Mouse (Mus musculus): ENCODE measurements around the gene Cd63. TPM values are rescaled to one million over a fixed set of nuclear protein-coding genes. Genes with fewer than 3 reads are reported as not detected.

The Cd63 gene
- polyA plus RNA-seq, 1 experiment: 2,403 TPM

GRCm38 (mm10) chr10:128915550-128915949, 14.8 kb downstream of the Cd63 start:
- peaks cover 61% of the 10 kb centered on the region for H3K36me3 ChIP-seq (ENCODE audit: control insufficient read depth, insufficient read depth)
- TF ChIP-seq MAX (IDR thresholded peaks at IDR 0.05; ENCODE audit: low read depth) (no peak), POLR2AphosphoS2 (IDR thresholded peaks at IDR 0.05; ENCODE audit: insufficient read length, low read depth) (peak; percentile 55)
- peak overlapping the region; percentile 93 for H3K4me2 ChIP-seq (ENCODE audit: low read depth)
- peaks cover 51% of the 10 kb centered on the region for H3K79me2 ChIP-seq (ENCODE audit: control insufficient read depth, insufficient read depth)
- no peak overlapping the region for H3ac ChIP-seq (ENCODE audit: control insufficient read depth, insufficient read length)
- no peaks in the 10 kb centered on the region for H3K27me3 ChIP-seq (ENCODE audit: control insufficient read depth, insufficient read depth, insufficient read length)
- H3K4me3 ChIP-seq: no peak overlapping the region

GRCm38 (mm10) chr10:128916665-128917064, 15.9 kb downstream of the Cd63 start:
- Histone ChIP-seq H3ac (ENCODE audit: control insufficient read depth, insufficient read length) (no peak overlapping the region), H3K4me2 (ENCODE audit: low read depth) (peak overlapping the region; percentile 92), H3K4me3 (no peak overlapping the region), H3K27me3 (ENCODE audit: control insufficient read depth, insufficient read depth, insufficient read length) (no peaks in the 10 kb centered on the region), H3K79me2 (ENCODE audit: control insufficient read depth, insufficient read depth) (peaks cover 40% of the 10 kb centered on the region), H3K36me3 (ENCODE audit: control insufficient read depth, insufficient read depth) (peaks cover 53% of the 10 kb centered on the region)
- TF ChIP-seq MYOD1 (IDR thresholded peaks at IDR 0.05; ENCODE audit: control insufficient read depth in 1 of 3, insufficient read length in 2 of 3, low read depth in 2 of 3) (no peak), E2F4 (IDR thresholded peaks at IDR 0.05; ENCODE audit: insufficient read depth) (no peak), CEBPB (IDR thresholded peaks at IDR 0.05; ENCODE audit: insufficient read depth, poor library complexity, severe bottlenecking) (no peak), POLR2A (IDR thresholded peaks at IDR 0.05; ENCODE audit: insufficient read length, low read depth) (peak; percentile 47), REST (IDR thresholded peaks at IDR 0.05; ENCODE audit: insufficient read depth, insufficient read length) (no peak), USF1 (IDR thresholded peaks at IDR 0.05; ENCODE audit: low read depth) (no peak), TCF12 (IDR thresholded peaks at IDR 0.05; ENCODE audit: insufficient read depth, poor library complexity, severe bottlenecking) (no peak), MAX (IDR thresholded peaks at IDR 0.05; ENCODE audit: low read depth) (no peak), POLR2AphosphoS2 (IDR thresholded peaks at IDR 0.05; ENCODE audit: insufficient read length, low read depth) (peak; percentile 91), TCF3 (IDR thresholded peaks at IDR 0.05; ENCODE audit: insufficient read length, low read depth) (no peak), SRF (IDR thresholded peaks at IDR 0.05; ENCODE audit: control insufficient read depth, insufficient read length, low read depth) (no peak)

- Histone ChIP-seq H3K27me3 (ENCODE audit: control insufficient read depth, insufficient read depth, insufficient read length) (no peaks in the 10 kb centered on the region), H3K4me2 (ENCODE audit: low read depth) (peak overlapping the region; percentile 92), H3K79me2 (ENCODE audit: control insufficient read depth, insufficient read depth) (peaks cover 32% of the 10 kb centered on the region), H3K36me3 (ENCODE audit: control insufficient read depth, insufficient read depth) (peaks cover 47% of the 10 kb centered on the region), H3K4me3 (peak overlapping the region; percentile 5), H3ac (ENCODE audit: control insufficient read depth, insufficient read length) (no peak overlapping the region)
- TF ChIP-seq CEBPB (IDR thresholded peaks at IDR 0.05; ENCODE audit: insufficient read depth, poor library complexity, severe bottlenecking) (no peak), POLR2AphosphoS2 (IDR thresholded peaks at IDR 0.05; ENCODE audit: insufficient read length, low read depth) (peak; percentile 56), POLR2A (IDR thresholded peaks at IDR 0.05; ENCODE audit: insufficient read length, low read depth) (peak; percentile 51)
These were observed 16.6 kb downstream of the Cd63 start for GRCm38 (mm10) chr10:128917400-128917799.

GRCm38 (mm10) chr10:128918246-128918645, 17.5 kb downstream of the Cd63 start:
- Histone ChIP-seq H3K4me3 (peak overlapping the region; percentile 5), H3K4me2 (ENCODE audit: low read depth) (peak overlapping the region; percentile 92), H3K27me3 (ENCODE audit: control insufficient read depth, insufficient read depth, insufficient read length) (no peaks in the 10 kb centered on the region), H3K79me2 (ENCODE audit: control insufficient read depth, insufficient read depth) (peaks cover 24% of the 10 kb centered on the region), H3K36me3 (ENCODE audit: control insufficient read depth, insufficient read depth) (peaks cover 42% of the 10 kb centered on the region), H3ac (ENCODE audit: control insufficient read depth, insufficient read length) (peak overlapping the region; percentile 0)
- TF ChIP-seq TCF3 (IDR thresholded peaks at IDR 0.05; ENCODE audit: insufficient read length, low read depth) (no peak), TCF12 (IDR thresholded peaks at IDR 0.05; ENCODE audit: insufficient read depth, poor library complexity, severe bottlenecking) (no peak), E2F4 (IDR thresholded peaks at IDR 0.05; ENCODE audit: insufficient read depth) (no peak), SRF (IDR thresholded peaks at IDR 0.05; ENCODE audit: control insufficient read depth, insufficient read length, low read depth) (no peak), CEBPB (IDR thresholded peaks at IDR 0.05; ENCODE audit: insufficient read depth, poor library complexity, severe bottlenecking) (no peak), POLR2A (IDR thresholded peaks at IDR 0.05; ENCODE audit: insufficient read length, low read depth) (peak; percentile 82), MYOG (IDR thresholded peaks at IDR 0.05; ENCODE audit: control insufficient read depth in 1 of 3, insufficient read depth in 1 of 3, insufficient read length in 2 of 3, low read depth in 2 of 3) (peak in 2 of 3 experiments; percentile 19 to 20), MAX (IDR thresholded peaks at IDR 0.05; ENCODE audit: low read depth) (no peak), MYOD1 (IDR thresholded peaks at IDR 0.05; ENCODE audit: control insufficient read depth in 1 of 3, insufficient read length in 2 of 3, low read depth in 2 of 3) (peak in 2 of 3 experiments; percentile 67 to 80), REST (IDR thresholded peaks at IDR 0.05; ENCODE audit: insufficient read depth, insufficient read length) (no peak), USF1 (IDR thresholded peaks at IDR 0.05; ENCODE audit: low read depth) (peak; percentile 34), POLR2AphosphoS2 (IDR thresholded peaks at IDR 0.05; ENCODE audit: insufficient read length, low read depth) (peak; percentile 94)

- H3K36me3 ChIP-seq (ENCODE audit: control insufficient read depth, insufficient read depth): peaks cover 32% of the 10 kb centered on the region
- H3K4me3 ChIP-seq: peak overlapping the region; percentile 5
- H3K79me2 ChIP-seq (ENCODE audit: control insufficient read depth, insufficient read depth): peaks cover 20% of the 10 kb centered on the region
- peak overlapping the region; percentile 92 for H3K4me2 ChIP-seq (ENCODE audit: low read depth)
- H3K27me3 ChIP-seq (ENCODE audit: control insufficient read depth, insufficient read depth, insufficient read length): no peaks in the 10 kb centered on the region
- TF ChIP-seq SRF (IDR thresholded peaks at IDR 0.05; ENCODE audit: control insufficient read depth, insufficient read length, low read depth) (peak; percentile 53), MYOG (IDR thresholded peaks at IDR 0.05; ENCODE audit: control insufficient read depth in 1 of 3, insufficient read depth in 1 of 3, insufficient read length in 2 of 3, low read depth in 2 of 3) (no peak), CEBPB (IDR thresholded peaks at IDR 0.05; ENCODE audit: insufficient read depth, poor library complexity, severe bottlenecking) (no peak), REST (IDR thresholded peaks at IDR 0.05; ENCODE audit: insufficient read depth, insufficient read length) (no peak), MAX (IDR thresholded peaks at IDR 0.05; ENCODE audit: low read depth) (no peak), POLR2A (IDR thresholded peaks at IDR 0.05; ENCODE audit: insufficient read length, low read depth) (peak; percentile 50), E2F4 (IDR thresholded peaks at IDR 0.05; ENCODE audit: insufficient read depth) (no peak), TCF3 (IDR thresholded peaks at IDR 0.05; ENCODE audit: insufficient read length, low read depth) (no peak), MYOD1 (IDR thresholded peaks at IDR 0.05; ENCODE audit: control insufficient read depth in 1 of 3, insufficient read length in 2 of 3, low read depth in 2 of 3) (peak in 2 of 3 experiments; percentile 22 to 28), POLR2AphosphoS2 (IDR thresholded peaks at IDR 0.05; ENCODE audit: insufficient read length, low read depth) (peak; percentile 91), USF1 (IDR thresholded peaks at IDR 0.05; ENCODE audit: low read depth) (no peak), TCF12 (IDR thresholded peaks at IDR 0.05; ENCODE audit: insufficient read depth, poor library complexity, severe bottlenecking) (no peak)
- H3ac ChIP-seq (ENCODE audit: control insufficient read depth, insufficient read length): peak overlapping the region; percentile 0
These were observed 18.4 kb downstream of the Cd63 start for GRCm38 (mm10) chr10:128919203-128919631.
